Mouse (Mus musculus): ENCODE measurements at regions not wholly inside any gene's neighbourhood (a gene's known extent, or its start where the extent isn't known, plus 50 kb on each side); places are given as distances from the start of the nearest gene placed in this dataset.

DNA sequence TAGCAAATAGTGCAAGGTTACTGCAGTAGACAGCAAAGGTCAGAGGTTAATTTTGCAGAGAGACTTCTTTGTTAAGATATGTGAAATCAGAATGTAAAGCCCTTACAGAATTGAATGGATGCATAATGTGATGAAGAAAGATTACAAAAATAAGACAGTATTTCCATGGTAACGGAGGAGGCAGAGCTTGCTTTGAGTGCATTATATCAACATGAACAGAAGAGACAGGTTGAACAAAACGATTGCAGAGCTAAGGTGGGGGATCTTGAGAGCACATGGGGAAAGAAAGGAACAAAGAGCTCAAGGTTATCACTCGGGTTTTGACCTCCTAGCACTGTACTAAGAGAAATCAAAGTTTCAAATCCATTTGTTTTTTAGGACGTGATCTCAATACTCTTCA, 106.2 kb upstream of the Rap2b start:
- no peak for DNase-seq (ENCODE audit: low spot score)
- WGBS, result 73% methylated on average over 4 of the region's 4 CpGs

GRCm38 (mm10) chr3:61255643-61256042, 105.8 kb upstream of the Rap2b start:
- no peak overlapping the region for H3K27ac ChIP-seq (replicated peaks; ENCODE audit: low read depth, low read length)
- no peak overlapping the region for H3K4me3 ChIP-seq (replicated peaks; ENCODE audit: low read length)
- ATAC-seq (ENCODE audit: low FRiP score, low read depth), result no peak
- no peak overlapping the region for H3K9ac ChIP-seq (ENCODE audit: low read depth, low read length, severe bottlenecking)
- no peaks in the 10 kb centered on the region for H3K4me1 ChIP-seq (ENCODE audit: control insufficient read depth, insufficient read depth, low read length)
- no peaks in the 10 kb centered on the region for H3K36me3 ChIP-seq (ENCODE audit: control insufficient read depth, insufficient read depth, low read length)
- 82% methylated on average over 2 of the region's 2 CpGs for WGBS
- no peak for TF ChIP-seq POLR2A (IDR thresholded peaks at IDR 0.05; ENCODE audit: borderline replicate concordance, extremely low read depth, insufficient read depth, insufficient read length)
- DNase-seq (ENCODE audit: low spot score), result no peak
- H3K27me3 ChIP-seq (ENCODE audit: control insufficient read depth, insufficient read depth, low read length), result no peaks in the 10 kb centered on the region
- H3K4me2 ChIP-seq (replicated peaks; ENCODE audit: low read depth, low read length, severe bottlenecking), result no peak overlapping the region
- no peaks in the 10 kb centered on the region for H3K9me3 ChIP-seq (ENCODE audit: control insufficient read depth, low read length)

More for the DNA sequence above, 106.2 kb upstream of the Rap2b start:
- no peaks in the 10 kb centered on the region for H3K9me3 ChIP-seq (ENCODE audit: control insufficient read depth, low read length)
- TF ChIP-seq POLR2A (IDR thresholded peaks at IDR 0.05; ENCODE audit: borderline replicate concordance, extremely low read depth, insufficient read depth, insufficient read length), result no peak
- H3K36me3 ChIP-seq (ENCODE audit: control insufficient read depth, insufficient read depth, low read length), result no peaks in the 10 kb centered on the region
- H3K27me3 ChIP-seq (ENCODE audit: control insufficient read depth, insufficient read depth, low read length), result no peaks in the 10 kb centered on the region
- no peak overlapping the region for H3K4me2 ChIP-seq (replicated peaks; ENCODE audit: low read depth, low read length, severe bottlenecking)
- no peak overlapping the region for H3K27ac ChIP-seq (replicated peaks; ENCODE audit: low read depth, low read length)
- H3K4me1 ChIP-seq (ENCODE audit: control insufficient read depth, insufficient read depth, low read length), result no peaks in the 10 kb centered on the region
- H3K9ac ChIP-seq (ENCODE audit: low read depth, low read length, severe bottlenecking), result no peak overlapping the region
- no peak overlapping the region for H3K4me3 ChIP-seq (replicated peaks; ENCODE audit: low read length)
- no peak for ATAC-seq (ENCODE audit: low FRiP score, low read depth)

DNA sequence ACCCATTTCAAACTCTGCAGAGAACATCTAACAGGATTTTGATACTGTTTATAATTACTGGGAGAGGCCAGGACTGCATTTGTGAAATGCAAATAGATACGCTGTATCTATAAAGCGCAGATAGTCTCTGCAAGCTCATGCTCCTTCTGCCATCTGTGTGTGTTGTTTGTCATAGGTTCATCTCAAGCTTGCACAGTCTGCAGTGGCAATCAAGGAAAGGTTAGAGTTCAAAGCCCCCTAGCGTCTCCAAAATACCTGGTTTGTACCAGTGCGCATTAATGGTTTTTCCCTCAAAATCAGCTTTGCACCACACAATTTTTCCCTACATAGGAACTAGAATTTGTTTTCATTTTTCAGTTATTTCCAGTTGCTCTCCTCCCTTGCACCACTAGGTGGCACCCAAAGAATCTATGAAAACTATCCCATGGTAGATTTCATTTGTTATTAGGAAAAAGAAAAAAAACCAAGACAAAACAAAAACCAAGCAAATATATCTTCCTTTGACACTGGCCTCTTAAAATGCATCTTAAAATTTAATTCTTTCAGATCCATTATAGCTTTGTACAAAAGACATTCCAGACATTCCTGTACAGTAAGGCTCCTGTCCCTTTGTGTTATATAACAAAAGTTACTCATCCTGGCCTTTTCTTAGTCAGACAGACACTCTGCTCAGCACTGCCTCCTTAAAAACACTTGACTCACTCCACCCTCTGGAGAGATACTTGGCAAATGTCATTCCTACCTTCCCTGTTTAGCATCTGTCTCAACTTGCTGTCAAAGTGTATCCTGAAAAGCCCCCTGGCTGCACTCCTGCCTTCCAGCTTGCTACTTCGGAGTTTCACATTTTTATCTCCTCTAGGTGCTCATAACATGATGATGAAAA, 92.7 kb upstream of the Rap2b start:
- no peaks in the 10 kb centered on the region for H3K4me1 ChIP-seq (ENCODE audit: control insufficient read depth, insufficient read depth, low read length)
- no peaks in the 10 kb centered on the region for H3K27me3 ChIP-seq (ENCODE audit: control insufficient read depth, insufficient read depth, low read length)
- H3K4me2 ChIP-seq (replicated peaks; ENCODE audit: low read depth, low read length, severe bottlenecking), result no peak overlapping the region
- H3K4me3 ChIP-seq (replicated peaks; ENCODE audit: low read length), result no peak overlapping the region
- H3K36me3 ChIP-seq (ENCODE audit: control insufficient read depth, insufficient read depth, low read length), result no peaks in the 10 kb centered on the region
- ATAC-seq (ENCODE audit: low FRiP score, low read depth) (no peak), DNase-seq (ENCODE audit: low spot score) (peak; percentile 18)
- H3K9me3 ChIP-seq (ENCODE audit: control insufficient read depth, low read length), result no peaks in the 10 kb centered on the region
- no peak for TF ChIP-seq POLR2A (IDR thresholded peaks at IDR 0.05; ENCODE audit: borderline replicate concordance, extremely low read depth, insufficient read depth, insufficient read length)
- no peak overlapping the region for H3K27ac ChIP-seq (replicated peaks; ENCODE audit: low read depth, low read length)
- 65% methylated on average over 5 of the region's 5 CpGs for WGBS
- H3K9ac ChIP-seq (ENCODE audit: low read depth, low read length, severe bottlenecking), result no peak overlapping the region; the same call in 1 of the 2 replicates

DNA sequence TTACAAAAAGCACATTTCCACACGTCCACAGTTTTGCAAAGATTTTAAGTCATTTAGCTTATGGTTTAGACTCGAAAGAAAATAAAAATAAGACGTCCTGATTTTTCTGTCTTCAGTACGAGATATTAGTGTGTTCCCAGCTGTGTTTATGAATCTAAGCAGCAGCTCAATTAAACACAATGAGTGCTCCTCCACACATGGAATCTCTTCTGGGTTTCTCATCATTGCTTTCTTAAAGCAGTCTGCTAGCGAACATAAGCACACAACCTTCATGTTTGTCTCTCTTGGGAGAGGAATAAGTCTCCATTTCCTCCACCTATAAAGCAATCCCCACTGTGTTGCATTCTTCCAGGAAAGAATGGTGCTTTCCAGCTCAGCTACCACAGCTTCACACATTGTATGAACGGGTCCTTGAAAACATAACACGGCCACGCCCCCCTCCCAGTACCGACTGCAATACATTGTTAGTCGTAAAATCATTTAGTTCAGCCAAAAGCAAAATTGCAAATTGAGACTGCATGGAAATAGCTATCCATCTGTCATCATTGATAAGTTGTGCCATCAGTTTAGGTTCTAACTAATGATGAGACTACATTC, 75.4 kb upstream of the Rap2b start:
- DNase-seq (ENCODE audit: low spot score) (no peak), ATAC-seq (ENCODE audit: low FRiP score, low read depth) (no peak)
- 63% methylated on average over 10 of the region's 10 CpGs for WGBS
- Histone ChIP-seq H3K27me3 (ENCODE audit: control insufficient read depth, insufficient read depth, low read length) (no peaks in the 10 kb centered on the region), H3K9me3 (ENCODE audit: control insufficient read depth, low read length) (no peaks in the 10 kb centered on the region), H3K27ac (replicated peaks; ENCODE audit: low read depth, low read length) (no peak overlapping the region), H3K4me2 (replicated peaks; ENCODE audit: low read depth, low read length, severe bottlenecking) (no peak overlapping the region), H3K36me3 (ENCODE audit: control insufficient read depth, insufficient read depth, low read length) (no peaks in the 10 kb centered on the region), H3K9ac (ENCODE audit: low read depth, low read length, severe bottlenecking) (no peak overlapping the region), H3K4me3 (replicated peaks; ENCODE audit: low read length) (no peak overlapping the region), H3K4me1 (ENCODE audit: control insufficient read depth, insufficient read depth, low read length) (no peaks in the 10 kb centered on the region)
- no peak for TF ChIP-seq POLR2A (IDR thresholded peaks at IDR 0.05; ENCODE audit: borderline replicate concordance, extremely low read depth, insufficient read depth, insufficient read length)

GRCm38 (mm10) chr3:61288195-61288594, 73.2 kb upstream of the Rap2b start:
- ATAC-seq (ENCODE audit: low FRiP score, low read depth), result no peak
- H3K36me3 ChIP-seq (ENCODE audit: control insufficient read depth, insufficient read depth, low read length), result no peaks in the 10 kb centered on the region
- 80% methylated on average over 1 of the region's 1 CpGs for WGBS

More at GRCm38 (mm10) chr3:61288195-61288594, 73.2 kb upstream of the Rap2b start:
- TF ChIP-seq POLR2A (IDR thresholded peaks at IDR 0.05; ENCODE audit: borderline replicate concordance, extremely low read depth, insufficient read depth, insufficient read length), result no peak
- H3K27ac ChIP-seq (replicated peaks; ENCODE audit: low read depth, low read length), result no peak overlapping the region
- H3K4me2 ChIP-seq (replicated peaks; ENCODE audit: low read depth, low read length, severe bottlenecking), result no peak overlapping the region
- DNase-seq (ENCODE audit: low spot score), result no peak
- no peak overlapping the region for H3K9ac ChIP-seq (ENCODE audit: low read depth, low read length, severe bottlenecking)
- no peaks in the 10 kb centered on the region for H3K27me3 ChIP-seq (ENCODE audit: control insufficient read depth, insufficient read depth, low read length)
- no peak overlapping the region for H3K4me3 ChIP-seq (replicated peaks; ENCODE audit: low read length)
- no peaks in the 10 kb centered on the region for H3K9me3 ChIP-seq (ENCODE audit: control insufficient read depth, low read length)
- no peaks in the 10 kb centered on the region for H3K4me1 ChIP-seq (ENCODE audit: control insufficient read depth, insufficient read depth, low read length)

Data from limb, embryonic 14.5 days (tissue).